Mouse (Mus musculus): ENCODE data around the gene Prr5. TPM values are rescaled to one million over a fixed set of nuclear protein-coding genes. Genes with fewer than 3 reads are reported as not detected.

The Prr5 gene
- polyA plus RNA-seq, 1 experiment, result not detected

GRCm38 (mm10) chr15:84684520-84684919 is 15.1 kb downstream of the Prr5 start:
- no peak overlapping the region for H3K4me3 ChIP-seq (ENCODE audit: insufficient read depth, low read length)
- H3K27ac ChIP-seq (ENCODE audit: insufficient read depth, low read depth, low read length), result no peak overlapping the region
- H3K4me1 ChIP-seq (ENCODE audit: control insufficient read depth, insufficient read depth, low read length), result peaks cover 28% of the 10 kb centered on the region
- no peak for TF ChIP-seq POLR2A (IDR thresholded peaks at IDR 0.05; ENCODE audit: borderline replicate concordance, low read depth, low read length)
- TF ChIP-seq CTCF (IDR thresholded peaks at IDR 0.05; ENCODE audit: low read depth, low read length), result no peak

- Histone ChIP-seq H3K4me3 (ENCODE audit: insufficient read depth, low read length) (no peak overlapping the region), H3K27ac (ENCODE audit: insufficient read depth, low read depth, low read length) (no peak overlapping the region), H3K4me1 (ENCODE audit: control insufficient read depth, insufficient read depth, low read length) (peaks cover 28% of the 10 kb centered on the region)
- TF ChIP-seq CTCF (IDR thresholded peaks at IDR 0.05; ENCODE audit: low read depth, low read length), result peak; percentile 6; the same call in 1 of the 2 replicates
- TF ChIP-seq POLR2A (IDR thresholded peaks at IDR 0.05; ENCODE audit: borderline replicate concordance, low read depth, low read length), result no peak
These were observed 16.0 kb downstream of the Prr5 start for GRCm38 (mm10) chr15:84685417-84685816.

GRCm38 (mm10) chr15:84687904-84688303 is 18.5 kb downstream of the Prr5 start:
- H3K4me1 ChIP-seq (ENCODE audit: control insufficient read depth, insufficient read depth, low read length), result peaks cover 33% of the 10 kb centered on the region
- TF ChIP-seq POLR2A (IDR thresholded peaks at IDR 0.05; ENCODE audit: borderline replicate concordance, low read depth, low read length) (no peak), CTCF (IDR thresholded peaks at IDR 0.05; ENCODE audit: low read depth, low read length) (no peak)
- H3K27ac ChIP-seq (ENCODE audit: insufficient read depth, low read depth, low read length), result no peak overlapping the region
- H3K4me3 ChIP-seq (ENCODE audit: insufficient read depth, low read length), result no peak overlapping the region

- Histone ChIP-seq H3K27ac (ENCODE audit: insufficient read depth, low read depth, low read length) (no peak overlapping the region), H3K4me1 (ENCODE audit: control insufficient read depth, insufficient read depth, low read length) (peaks cover 23% of the 10 kb centered on the region), H3K4me3 (ENCODE audit: insufficient read depth, low read length) (no peak overlapping the region)
- TF ChIP-seq POLR2A (IDR thresholded peaks at IDR 0.05; ENCODE audit: borderline replicate concordance, low read depth, low read length), result no peak
- no peak for TF ChIP-seq CTCF (IDR thresholded peaks at IDR 0.05; ENCODE audit: low read depth, low read length)
These were observed 19.9 kb downstream of the Prr5 start for GRCm38 (mm10) chr15:84689356-84689755.

GRCm38 (mm10) chr15:84691513-84691912 is 22.1 kb downstream of the Prr5 start:
- H3K27ac ChIP-seq (ENCODE audit: insufficient read depth, low read depth, low read length), result no peak overlapping the region
- H3K4me3 ChIP-seq (ENCODE audit: insufficient read depth, low read length), result no peak overlapping the region
- TF ChIP-seq CTCF (IDR thresholded peaks at IDR 0.05; ENCODE audit: low read depth, low read length), result no peak
- TF ChIP-seq POLR2A (IDR thresholded peaks at IDR 0.05; ENCODE audit: borderline replicate concordance, low read depth, low read length), result no peak
- peaks cover 5% of the 10 kb centered on the region; the same call in 1 of the 2 replicates for H3K4me1 ChIP-seq (ENCODE audit: control insufficient read depth, insufficient read depth, low read length)

- H3K27ac ChIP-seq (ENCODE audit: insufficient read depth, low read depth, low read length), result no peak overlapping the region
- H3K4me1 ChIP-seq (ENCODE audit: control insufficient read depth, insufficient read depth, low read length), result peaks cover 5% of the 10 kb centered on the region; the same call in 1 of the 2 replicates
- TF ChIP-seq POLR2A (IDR thresholded peaks at IDR 0.05; ENCODE audit: borderline replicate concordance, low read depth, low read length) (no peak), CTCF (IDR thresholded peaks at IDR 0.05; ENCODE audit: low read depth, low read length) (0 out of 2 replicates have a peak, but pooled peaks have one; percentile 42)
- no peak overlapping the region for H3K4me3 ChIP-seq (ENCODE audit: insufficient read depth, low read length)
These were observed 23.2 kb downstream of the Prr5 start for GRCm38 (mm10) chr15:84692645-84693044.

- Histone ChIP-seq H3K4me1 (ENCODE audit: control insufficient read depth, insufficient read depth, low read length) (peaks cover 5% of the 10 kb centered on the region; the same call in 1 of the 2 replicates), H3K4me3 (ENCODE audit: insufficient read depth, low read length) (no peak overlapping the region), H3K27ac (ENCODE audit: insufficient read depth, low read depth, low read length) (no peak overlapping the region)
- TF ChIP-seq CTCF (IDR thresholded peaks at IDR 0.05; ENCODE audit: low read depth, low read length), result no peak
- TF ChIP-seq POLR2A (IDR thresholded peaks at IDR 0.05; ENCODE audit: borderline replicate concordance, low read depth, low read length), result no peak
These were observed 26.6 kb downstream of the Prr5 start for GRCm38 (mm10) chr15:84696021-84696420.

GRCm38 (mm10) chr15:84697611-84698011 is 28.2 kb downstream of the Prr5 start:
- TF ChIP-seq POLR2A (IDR thresholded peaks at IDR 0.05; ENCODE audit: borderline replicate concordance, low read depth, low read length) (no peak), CTCF (IDR thresholded peaks at IDR 0.05; ENCODE audit: low read depth, low read length) (no peak)
- peaks cover under 1% of the 10 kb centered on the region; the same call in 1 of the 2 replicates for H3K4me1 ChIP-seq (ENCODE audit: control insufficient read depth, insufficient read depth, low read length)
- H3K4me3 ChIP-seq (ENCODE audit: insufficient read depth, low read length), result no peak overlapping the region
- no peak overlapping the region for H3K27ac ChIP-seq (ENCODE audit: insufficient read depth, low read depth, low read length)

- TF ChIP-seq POLR2A (IDR thresholded peaks at IDR 0.05; ENCODE audit: borderline replicate concordance, low read depth, low read length), result no peak
- TF ChIP-seq CTCF (IDR thresholded peaks at IDR 0.05; ENCODE audit: low read depth, low read length), result no peak
- Histone ChIP-seq H3K27ac (ENCODE audit: insufficient read depth, low read depth, low read length) (no peak overlapping the region), H3K4me3 (ENCODE audit: insufficient read depth, low read length) (no peak overlapping the region), H3K4me1 (ENCODE audit: control insufficient read depth, insufficient read depth, low read length) (no peaks in the 10 kb centered on the region)
These were observed 28.8 kb downstream of the Prr5 start for GRCm38 (mm10) chr15:84698189-84698588.

GRCm38 (mm10) chr15:84700147-84700794 is 30.9 kb downstream of the Prr5 start:
- TF ChIP-seq CTCF (IDR thresholded peaks at IDR 0.05; ENCODE audit: low read depth, low read length) (peak; percentile 89), POLR2A (IDR thresholded peaks at IDR 0.05; ENCODE audit: borderline replicate concordance, low read depth, low read length) (no peak)
- Histone ChIP-seq H3K27ac (ENCODE audit: insufficient read depth, low read depth, low read length) (no peak overlapping the region), H3K4me3 (ENCODE audit: insufficient read depth, low read length) (no peak overlapping the region), H3K4me1 (ENCODE audit: control insufficient read depth, insufficient read depth, low read length) (no peaks in the 10 kb centered on the region)

All from bone marrow macrophage, adult 2 months (primary cell).